Mouse (Mus musculus) ZHBTc4 (cell line): ENCODE results near the gene Fscn2.
A peak's percentile ranks its signal among the peaks of the same experiment; 100 is the strongest.

Experiments used
- DNase-seq: peaks from one replicate; pipeline ENCODE4 v3.0.0-alpha.2; 2011; ENCODE audit warnings: low read depth, low spot score

The Fscn2 gene

GRCm38 (mm10) chr11:120359391-120359790 is 1.9 kb upstream of the Fscn2 start:
- DNase-seq, result no peak

- no peak for DNase-seq
Measured at GRCm38 (mm10) chr11:120360062-120360461, 1.3 kb upstream of the Fscn2 start.

- DNase-seq, result no peak
Measured at GRCm38 (mm10) chr11:120360755-120361154, 579 bp upstream of the Fscn2 start.

- no peak for DNase-seq
Measured at GRCm38 (mm10) chr11:120362891-120363290, 1.6 kb downstream of the Fscn2 start.

GRCm38 (mm10) chr11:120366443-120367027 is 5.2 kb downstream of the Fscn2 start:
- no peak for DNase-seq

GRCm38 (mm10) chr11:120369656-120370055 is 8.3 kb downstream of the Fscn2 start:
- DNase-seq, result peak; percentile 78

GRCm38 (mm10) chr11:120373025-120373424 is 11.7 kb downstream of the Fscn2 start:
- DNase-seq, result peak; percentile 86

GRCm38 (mm10) chr11:120373820-120374586 is 12.7 kb downstream of the Fscn2 start:
- no peak for DNase-seq

GRCm38 (mm10) chr11:120375324-120375723 is 14.0 kb downstream of the Fscn2 start:
- DNase-seq, result no peak

GRCm38 (mm10) chr11:120376302-120377160 is 15.2 kb downstream of the Fscn2 start:
- DNase-seq, result no peak

- DNase-seq, result no peak
Measured at GRCm38 (mm10) chr11:120377337-120377736, 16.0 kb downstream of the Fscn2 start.

GRCm38 (mm10) chr11:120378031-120378610 is 16.8 kb downstream of the Fscn2 start:
- peak; percentile 31 for DNase-seq

- DNase-seq, result peak; percentile 98
Measured at GRCm38 (mm10) chr11:120378611-120379540, 17.5 kb downstream of the Fscn2 start, which contains the start of gene Faap100. TSS of gene Faap100 (minus strand) at chr11:120378764.

- DNase-seq, result no peak
Measured at GRCm38 (mm10) chr11:120380271-120380670, 18.9 kb downstream of the Fscn2 start.

GRCm38 (mm10) chr11:120381157-120381556 is 19.8 kb downstream of the Fscn2 start:
- DNase-seq, result no peak

GRCm38 (mm10) chr11:120382509-120382908 is 21.2 kb downstream of the Fscn2 start:
- DNase-seq, result no peak

- no peak for DNase-seq
Measured at GRCm38 (mm10) chr11:120386632-120387031, 25.3 kb downstream of the Fscn2 start.

- DNase-seq, result peak; percentile 45
Measured at GRCm38 (mm10) chr11:120387157-120387556, 25.8 kb downstream of the Fscn2 start.

- DNase-seq, result no peak
Measured at GRCm38 (mm10) chr11:120388580-120388979, 27.2 kb downstream of the Fscn2 start.

GRCm38 (mm10) chr11:120395661-120396060 is 34.3 kb downstream of the Fscn2 start:
- DNase-seq, result no peak

GRCm38 (mm10) chr11:120397602-120398001 is 36.3 kb downstream of the Fscn2 start:
- DNase-seq, result no peak
